Mouse (Mus musculus) embryonic fibroblast, embryonic 13.5 days (primary cell): ENCODE data around the gene Cfap43.

Source experiments
- CTCF ChIP-seq: IDR thresholded peaks from 2 replicates; pipeline ENCODE4 v1.5.1; 2011; ENCODE audit warnings: mild to moderate bottlenecking, control low read depth, low read length, moderate library complexity, borderline replicate concordance; ENCODE audit not compliant: insufficient read depth
- POLR2A ChIP-seq: IDR thresholded peaks from 2 replicates; pipeline ENCODE4 v1.6.1; 2011; ENCODE audit warnings: low read depth, mild to moderate bottlenecking, control low read depth, low read length, moderate library complexity

- TF ChIP-seq CTCF (peak; percentile 39; the same call in 1 of the 2 replicates), POLR2A (no peak)
Observed at GRCm38 (mm10) chr19:47820832-47821493, 98.1 kb downstream of the Cfap43 start.
